Mouse (Mus musculus): ENCODE data around the gene Pus7.
"Not testable (repeated sequence)": the region's sequence is repeated elsewhere in the genome, so short reads cannot be mapped to it uniquely, and the experiment has no call there.

Gene Pus7

DNA sequence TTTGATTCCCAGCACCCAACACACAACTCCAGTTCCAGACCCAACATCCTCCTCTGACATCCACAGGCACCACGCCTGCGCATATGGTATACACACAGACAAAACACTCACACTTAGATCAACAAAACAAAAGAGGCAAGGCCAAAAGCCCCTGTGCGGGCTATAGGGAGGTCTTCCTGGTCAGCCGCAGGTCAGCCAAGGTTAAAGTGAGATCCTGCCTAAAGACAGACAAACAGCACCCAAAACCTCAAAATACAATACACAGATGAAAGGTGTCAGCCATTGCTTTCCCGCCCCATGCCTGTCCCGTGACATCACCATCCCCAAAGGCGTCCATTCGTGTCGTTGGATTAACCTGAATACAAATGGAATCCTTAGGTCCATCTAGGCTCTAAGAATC lies 27.9 kb downstream of the Pus7 start:
- in situ Hi-C loops (cut with MseI, MboI), result no loop called here

DNA sequence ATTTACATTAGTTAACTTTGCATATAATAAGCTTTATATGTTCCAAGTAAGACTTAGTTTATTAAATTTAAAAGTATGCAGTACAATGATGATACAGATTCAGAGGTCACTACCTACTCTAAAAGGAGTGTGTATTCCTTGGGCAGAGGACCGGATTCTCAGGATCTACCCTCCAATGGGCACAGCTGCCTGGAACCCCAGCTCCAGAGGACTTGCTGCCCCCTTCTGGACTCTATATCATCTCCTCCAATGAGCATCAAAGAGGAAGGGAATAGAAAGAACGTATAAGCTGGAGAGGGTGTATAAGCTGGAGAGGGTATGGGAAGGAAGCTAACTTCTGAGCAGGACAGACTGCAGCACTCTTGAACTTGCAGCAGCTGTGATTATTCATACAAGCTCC lies 33.6 kb downstream of the Pus7 start:
- in situ Hi-C loops (cut with MseI, MboI), result no loop called here

DNA sequence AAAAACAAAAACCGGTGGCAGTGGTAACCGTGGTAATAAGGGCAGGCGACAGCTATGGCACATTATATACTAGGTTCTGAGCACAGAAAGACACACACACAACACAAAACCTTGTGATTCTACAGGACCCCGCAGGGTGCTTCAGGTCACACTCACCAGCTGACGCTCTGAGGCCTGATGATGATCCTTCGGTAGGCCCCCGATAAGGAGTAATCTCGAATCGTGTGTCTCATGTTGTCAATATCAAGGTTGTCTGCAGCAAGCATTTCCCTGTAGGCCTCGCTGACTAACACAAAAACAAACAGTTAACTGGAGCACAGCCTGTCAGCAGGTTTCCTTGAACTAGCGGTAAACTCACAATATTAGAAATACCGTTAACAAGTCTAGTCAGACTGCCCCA lies 40.2 kb downstream of the Pus7 start:
- in situ Hi-C loops (cut with MseI, MboI), result no loop called here

DNA sequence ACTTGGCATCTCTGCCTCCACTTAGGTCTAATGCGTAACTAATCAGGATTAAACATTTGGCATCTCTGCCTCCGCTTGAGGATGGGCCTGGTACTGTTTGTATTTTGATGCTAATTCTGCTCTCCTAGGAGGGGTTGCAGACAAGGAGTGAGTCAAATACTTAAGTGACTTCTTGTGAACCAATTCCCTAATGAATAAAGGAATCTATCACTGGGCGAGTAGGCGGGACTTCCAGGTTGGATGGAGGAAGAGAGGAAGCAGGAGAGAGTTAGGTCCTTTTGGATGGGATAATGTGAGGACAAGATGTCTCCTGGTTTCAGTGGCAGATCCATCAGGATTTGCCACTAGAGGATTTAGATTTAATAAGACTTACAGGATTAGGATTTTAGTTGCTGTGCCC lies 46.4 kb downstream of the Pus7 start:
- in situ Hi-C loops (cut with MseI, MboI), result no loop called here

DNA sequence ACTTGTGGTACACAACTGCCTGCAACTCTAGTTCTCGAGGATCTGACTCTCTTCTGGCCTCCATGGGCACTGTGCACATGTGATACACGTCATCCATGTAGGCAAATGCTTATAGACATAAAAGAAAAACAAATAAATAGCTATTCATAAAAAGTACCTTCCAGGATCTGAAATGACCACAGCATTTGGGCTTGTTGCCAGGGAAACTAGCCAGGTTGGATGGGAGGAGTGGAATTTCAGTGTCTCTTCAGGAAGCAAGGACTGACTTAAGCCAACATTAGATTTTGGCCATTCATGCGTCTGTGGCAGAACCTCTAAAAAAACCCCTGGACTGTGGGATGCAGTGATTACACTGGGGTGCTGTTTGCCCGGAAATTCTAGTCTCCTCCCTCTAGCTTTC lies 47.1 kb downstream of the Pus7 start:
- in situ Hi-C loops (cut with MseI, MboI), result no loop called here

DNA sequence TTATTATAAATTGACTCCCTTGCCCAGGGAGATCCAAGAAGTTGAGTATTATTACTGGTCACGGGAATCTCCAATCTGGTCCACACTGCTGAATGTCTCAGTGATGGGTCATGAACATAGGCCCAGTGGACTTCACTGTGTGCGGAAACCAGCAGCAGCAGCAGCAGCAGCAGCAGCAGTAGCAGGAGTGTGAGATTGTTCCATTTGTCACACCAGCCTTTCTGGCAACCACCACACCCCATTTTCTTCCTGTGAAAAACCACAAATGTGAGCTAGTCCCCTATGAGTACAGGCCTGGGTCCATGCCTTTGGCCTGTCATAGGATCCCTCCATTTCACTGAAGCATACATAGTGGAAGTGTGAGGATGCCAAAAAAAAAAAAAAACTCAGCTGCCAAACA lies 61.6 kb downstream of the Pus7 start:
- in situ Hi-C loops (cut with MseI, MboI), result no loop called here

DNA sequence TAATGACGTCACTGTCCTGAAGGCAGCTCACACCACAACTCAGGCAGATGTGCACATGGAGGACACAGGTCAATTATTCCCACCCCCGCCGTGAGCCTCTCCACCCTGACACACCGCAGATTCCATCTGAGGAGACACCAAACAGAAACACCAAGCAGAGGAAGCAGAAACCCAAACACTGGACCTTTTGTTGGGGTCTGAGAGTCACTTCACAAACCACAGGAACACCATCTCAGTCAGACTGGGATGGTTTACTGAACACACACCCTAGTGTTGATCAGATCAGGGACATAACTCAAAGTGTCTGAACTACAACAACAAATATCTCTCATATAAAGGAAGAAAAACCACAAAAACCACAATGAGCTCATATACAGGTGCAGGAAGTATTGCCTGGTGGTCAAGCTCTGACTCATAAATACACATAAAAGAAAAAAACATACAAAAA lies 64.6 kb downstream of the Pus7 start:
- in situ Hi-C loops (cut with MseI, MboI), result no loop called here

DNA sequence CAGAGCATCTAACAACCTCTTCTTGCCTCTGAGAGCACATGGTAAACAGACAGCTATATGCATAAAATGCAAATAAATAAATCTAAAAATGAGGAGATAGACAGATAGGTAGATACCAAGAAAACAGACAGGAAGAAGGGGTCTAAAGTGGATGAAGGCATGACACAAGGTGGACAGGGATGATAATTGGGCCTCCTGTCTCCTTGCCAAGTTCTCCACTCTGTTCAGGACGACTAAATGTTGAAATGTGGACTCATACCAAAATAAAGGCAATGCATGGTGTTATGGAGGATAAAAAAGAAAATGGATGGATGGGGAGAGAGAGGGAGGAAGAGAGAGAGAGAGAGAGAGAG lies 65.4 kb downstream of the Pus7 start:
- in situ Hi-C loops (cut with MseI, MboI), result no loop called here

DNA sequence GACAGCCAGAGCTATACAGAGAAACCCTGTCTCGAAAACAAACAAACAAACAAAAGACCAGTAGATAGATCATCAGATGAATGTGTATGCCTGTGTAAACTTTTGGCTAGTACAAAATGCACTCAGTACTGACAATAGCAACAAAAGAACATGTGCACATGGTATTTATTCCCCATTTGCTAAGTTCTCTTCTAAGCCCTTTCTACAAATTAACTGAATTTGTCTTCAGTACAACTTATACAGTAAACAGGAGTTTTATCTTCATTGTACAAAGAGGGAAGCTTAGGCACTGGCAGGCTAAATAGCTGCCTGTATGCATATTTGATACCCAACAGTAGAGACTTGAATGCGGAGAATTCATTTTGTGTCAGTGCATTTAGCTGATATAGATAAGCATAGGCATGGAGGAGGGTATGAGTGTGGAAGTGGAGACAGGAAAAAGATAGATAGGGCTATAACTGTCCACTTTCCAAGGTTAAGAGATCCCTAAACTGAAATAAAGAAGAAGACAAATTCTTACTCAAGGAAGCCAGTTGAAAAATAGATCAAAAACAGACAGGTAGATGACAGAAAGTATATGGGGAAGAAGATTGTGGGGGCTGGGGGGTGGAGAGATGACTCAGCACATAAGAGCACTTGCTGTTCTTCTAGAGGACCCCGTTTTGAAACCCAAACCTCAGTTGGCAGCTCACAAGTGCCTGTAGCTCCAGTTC lies 65.9 kb downstream of the Pus7 start:
- in situ Hi-C loops (cut with MseI, MboI), result no loop called here

DNA sequence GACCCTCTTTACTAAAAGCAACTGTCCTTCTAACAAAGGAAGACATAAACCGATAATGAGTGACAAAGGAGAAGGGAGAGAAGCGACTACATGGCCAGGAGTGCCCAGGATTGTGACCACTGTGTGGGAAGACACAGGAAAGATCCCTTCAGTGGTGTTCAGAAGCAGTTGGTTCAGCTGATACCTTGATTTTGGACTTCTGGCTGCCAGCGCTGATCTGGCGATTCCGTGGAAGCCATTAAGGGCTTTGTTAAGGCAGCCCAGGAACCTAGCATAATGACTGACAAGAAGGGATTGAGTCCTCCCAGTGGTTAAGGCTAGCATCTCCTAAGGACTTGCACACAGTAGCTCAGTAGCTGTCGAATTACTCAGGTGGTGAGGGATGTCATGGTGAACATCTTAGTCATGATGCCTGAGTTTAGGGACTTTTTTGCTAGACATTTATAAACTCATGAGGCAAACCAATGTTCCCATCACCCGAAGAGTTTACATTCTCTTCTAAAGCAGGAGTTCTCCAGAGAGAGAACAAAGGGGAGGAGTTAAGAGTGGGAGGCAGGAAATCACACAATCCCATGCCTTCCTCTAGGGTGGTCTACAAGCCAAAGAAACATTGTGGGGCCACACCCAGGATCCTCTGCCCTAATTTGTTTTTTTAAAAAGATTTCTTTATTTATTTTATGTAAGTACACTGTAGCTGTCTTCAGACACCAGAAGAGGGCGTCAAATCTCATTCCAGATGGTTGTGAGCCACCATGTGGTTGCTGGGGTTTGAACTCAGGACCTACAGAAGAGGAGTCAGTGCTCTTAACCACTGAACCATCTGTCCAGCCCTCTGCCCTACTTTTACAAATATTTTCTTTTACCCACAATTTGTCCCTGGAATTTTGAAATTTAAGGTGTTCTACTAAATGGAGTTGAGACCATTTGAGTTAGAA lies 69.8 kb downstream of the Pus7 start:
- in situ Hi-C loops (cut with MseI, MboI), result no loop called here

DNA sequence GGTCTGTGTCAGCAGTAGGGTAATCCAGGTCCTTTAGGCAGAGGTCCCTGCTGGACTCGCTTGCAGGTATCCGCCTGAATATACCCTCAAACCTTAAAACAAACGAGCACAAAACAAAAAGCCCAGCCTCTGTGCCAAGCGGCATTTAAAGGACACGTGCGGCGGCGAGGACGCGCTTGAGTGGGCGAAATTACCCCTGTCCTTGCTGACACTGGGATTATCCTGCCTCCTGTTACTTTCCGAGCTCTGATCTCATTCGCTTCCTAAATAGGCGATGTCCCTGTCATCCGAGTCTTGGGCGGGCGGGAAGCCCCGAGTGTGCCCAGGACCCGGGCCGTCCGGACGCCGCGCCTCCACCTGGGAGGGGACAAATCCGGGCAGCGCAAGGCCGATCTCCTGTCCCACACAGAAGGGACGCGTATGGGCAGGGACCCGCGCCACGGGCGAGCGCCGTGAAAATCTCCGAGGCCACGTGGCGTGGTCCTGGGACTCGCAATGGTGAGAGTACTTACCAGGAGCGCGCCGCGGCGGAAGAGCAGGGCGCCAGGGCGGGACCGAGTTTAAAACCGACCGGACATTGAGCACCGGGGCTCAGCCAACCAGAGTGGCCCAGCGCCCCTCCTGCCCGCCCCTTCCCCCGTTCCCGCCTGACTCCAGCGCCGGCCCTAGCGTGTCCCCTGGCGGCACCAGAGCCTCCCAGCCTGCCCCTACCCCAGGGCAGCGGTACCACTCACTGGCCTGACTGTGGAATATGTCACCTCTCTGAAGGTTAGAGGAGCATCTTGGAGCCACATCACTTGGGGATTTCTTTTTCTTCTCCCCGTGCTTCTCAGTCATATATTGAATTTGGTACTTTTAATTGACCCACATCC lies 71.1 kb downstream of the Pus7 start:
- in situ Hi-C loops (cut with MseI, MboI), result no loop called here

DNA sequence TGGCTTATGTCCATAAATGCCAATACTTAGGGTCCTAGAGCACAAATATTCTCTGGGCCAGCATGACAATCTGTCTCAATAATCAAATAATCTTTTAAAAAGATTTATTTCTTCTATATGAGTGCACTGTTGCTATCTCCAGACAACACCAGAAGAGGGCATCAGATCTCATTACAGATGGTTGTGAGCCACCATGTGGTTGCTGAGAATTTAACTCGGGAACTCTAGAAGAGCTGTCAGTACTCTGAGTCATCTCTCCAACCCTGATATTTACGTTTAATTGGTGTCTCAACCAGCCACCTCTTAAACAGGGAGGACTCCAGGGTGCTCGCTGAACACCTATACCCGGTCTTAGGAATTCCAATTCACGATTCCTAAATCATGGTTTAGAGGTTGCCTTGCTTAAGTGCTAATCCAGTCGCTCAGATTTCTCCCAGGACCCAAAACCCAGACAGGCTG lies 71.8 kb downstream of the Pus7 start:
- in situ Hi-C loops (cut with MseI, MboI), result not testable (repeated sequence)

DNA sequence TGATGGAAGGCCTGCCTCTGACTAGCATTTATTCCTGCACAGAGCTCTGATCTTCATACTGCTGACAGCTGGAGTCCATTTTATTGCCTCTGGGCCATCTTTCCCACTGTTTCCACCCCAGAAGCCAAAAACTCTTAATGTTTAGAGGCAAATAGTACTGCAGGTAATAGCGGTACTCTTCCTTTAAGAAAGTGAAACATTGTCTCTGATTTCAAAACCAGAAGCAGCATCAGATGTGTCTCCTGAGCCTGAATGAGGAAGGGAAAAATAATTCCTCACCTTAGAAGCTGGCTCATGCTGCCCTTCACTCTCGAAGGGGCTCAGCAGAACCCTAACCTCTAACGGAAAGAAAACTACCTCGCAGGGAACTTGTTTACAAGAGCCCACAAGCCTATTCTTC lies 72.3 kb downstream of the Pus7 start:
- in situ Hi-C loops (cut with MseI, MboI), result no loop called here

DNA sequence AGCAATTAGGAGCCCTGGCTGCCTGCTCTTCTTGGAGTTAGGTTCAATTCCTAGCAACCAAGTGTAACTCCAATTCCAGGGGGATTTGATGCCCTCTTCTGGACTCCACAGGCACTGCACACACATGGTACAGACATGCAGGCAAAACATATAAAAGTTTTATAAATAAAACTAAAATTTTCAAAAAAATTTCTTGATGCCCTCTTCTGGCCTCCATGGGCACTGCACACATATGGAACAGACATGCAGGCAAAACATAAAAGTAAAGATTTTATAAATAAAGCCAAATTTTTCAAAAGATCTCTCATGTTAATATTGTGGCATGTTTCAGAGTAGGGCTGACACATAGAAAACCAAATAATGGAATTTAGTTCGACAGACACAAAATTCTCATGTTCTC lies 73.8 kb downstream of the Pus7 start:
- in situ Hi-C loops (cut with MseI, MboI), result no loop called here

DNA sequence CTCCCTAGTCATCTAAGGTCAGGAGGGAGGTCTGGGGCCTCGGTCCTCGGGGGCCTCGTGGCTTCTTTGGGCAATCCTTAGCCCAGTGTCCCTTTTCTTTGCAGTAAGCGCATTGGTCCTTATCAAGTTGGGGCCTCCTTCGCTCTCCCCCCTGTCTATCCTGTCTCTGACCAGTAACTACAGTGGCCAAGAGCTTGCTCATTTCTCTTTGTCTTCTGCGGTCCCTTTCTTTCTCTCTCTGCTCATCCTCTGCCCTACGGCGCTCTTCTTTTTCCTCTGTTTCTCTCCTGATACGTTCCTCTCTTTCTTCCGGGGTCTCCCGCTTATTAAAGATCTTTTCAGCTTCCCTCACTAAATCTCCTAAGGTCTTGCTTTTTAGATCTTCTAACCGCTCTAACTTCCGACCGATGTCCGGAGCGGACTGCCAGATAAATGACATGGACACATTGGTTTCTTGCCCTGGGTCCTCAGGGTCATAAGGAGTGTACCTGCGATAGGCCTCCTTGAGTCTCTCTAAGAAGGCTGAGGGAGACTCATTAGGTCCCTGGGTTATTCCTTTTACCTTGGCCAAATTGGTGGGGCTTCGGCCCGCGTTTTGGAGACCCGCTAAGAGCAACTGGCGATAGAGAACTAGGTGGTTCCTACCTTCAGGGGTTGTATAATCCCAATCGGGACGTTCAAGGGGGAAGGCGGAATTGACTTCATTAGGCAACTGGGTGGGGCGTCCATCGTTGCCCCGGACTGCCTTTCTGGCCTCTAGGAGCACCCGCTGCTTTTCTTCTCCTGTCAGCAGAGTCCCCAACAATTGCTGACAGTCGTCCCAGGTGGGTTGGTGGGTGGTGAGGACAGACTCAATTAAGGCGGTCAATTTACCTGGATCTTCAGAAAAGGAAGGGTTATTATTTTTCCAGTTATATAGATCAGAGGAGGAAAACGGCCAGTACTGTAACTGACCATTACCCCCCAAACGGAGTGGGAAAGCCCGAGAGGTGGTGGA lies 76.6 kb downstream of the Pus7 start:
- in situ Hi-C loops (cut with MseI, MboI), result not testable (repeated sequence)

DNA sequence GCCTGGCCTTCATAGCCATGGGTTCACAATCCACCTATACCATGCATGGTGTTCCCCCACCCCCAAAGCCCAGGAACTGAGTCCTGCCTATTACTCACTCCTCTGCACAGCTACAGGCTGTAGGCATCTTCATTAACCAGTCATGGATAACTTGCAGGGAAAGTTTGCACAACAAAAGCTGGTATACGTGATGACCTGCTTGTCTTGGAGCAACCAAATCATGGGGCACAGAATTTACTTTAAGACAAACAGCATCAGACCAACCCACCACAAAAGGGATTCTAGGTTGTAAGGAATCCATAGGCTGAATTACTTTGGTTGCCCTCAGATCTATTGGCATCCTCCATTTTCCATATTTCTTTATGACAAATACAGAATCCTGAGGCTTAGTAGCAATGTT lies 86.1 kb downstream of the Pus7 start:
- in situ Hi-C loops (cut with MseI, MboI), result no loop called here
